Mouse (Mus musculus) kidney, adult 2 months (tissue): ENCODE results near the gene Gpr146.

ENCODE experiments used
- CTCF ChIP-seq: fragments of 200-500 bp; conservative IDR thresholded peaks from 2 replicates; pipeline ENCODE4 v1.5.1; 2011; ENCODE audit warnings: low read depth, mild to moderate bottlenecking, control low read depth, low read length, moderate library complexity, mixed read lengths; ENCODE audit not compliant: insufficient read depth, insufficient read length
- POLR2A ChIP-seq: fragments of 200-500 bp; IDR thresholded peaks from one replicate; pipeline ENCODE4 v1.6.1; 2011; ENCODE audit warnings: low read depth, low read length, control low read depth

DNA sequence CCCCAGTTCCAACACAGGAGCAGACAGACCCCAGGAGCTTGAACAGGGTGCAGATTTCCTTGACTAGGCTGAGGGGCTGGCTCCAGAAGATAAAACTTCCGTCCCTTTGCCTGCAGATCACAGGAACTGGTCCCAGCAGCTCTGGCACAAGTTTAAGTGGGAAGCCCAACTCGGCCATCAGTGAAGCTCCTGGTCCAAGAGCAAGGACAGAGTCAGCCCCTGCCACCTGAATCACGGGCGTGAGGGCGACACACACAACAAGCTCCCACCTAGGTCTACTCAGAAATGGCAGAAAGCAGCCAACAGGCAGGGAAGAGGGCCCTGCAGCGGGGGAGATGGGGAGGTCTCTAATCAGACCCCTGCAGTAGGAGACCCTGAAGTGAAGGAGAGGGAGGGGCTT is 7.2 kb upstream of the Gpr146 start:
- no peak for TF ChIP-seq POLR2A
- no peak for TF ChIP-seq CTCF
